Mouse (Mus musculus) frontal cortex, postnatal 10 days (tissue): ENCODE data around the gene Ubl3.

ENCODE experiments used
- DNase-seq, 2 experiments: peaks; one replicate each; pipeline ENCODE4 v3.0.0; 2022; ENCODE audit warnings: low spot score in 2 of 2, mixed read lengths in 1 of 2

Gene Ubl3

DNA sequence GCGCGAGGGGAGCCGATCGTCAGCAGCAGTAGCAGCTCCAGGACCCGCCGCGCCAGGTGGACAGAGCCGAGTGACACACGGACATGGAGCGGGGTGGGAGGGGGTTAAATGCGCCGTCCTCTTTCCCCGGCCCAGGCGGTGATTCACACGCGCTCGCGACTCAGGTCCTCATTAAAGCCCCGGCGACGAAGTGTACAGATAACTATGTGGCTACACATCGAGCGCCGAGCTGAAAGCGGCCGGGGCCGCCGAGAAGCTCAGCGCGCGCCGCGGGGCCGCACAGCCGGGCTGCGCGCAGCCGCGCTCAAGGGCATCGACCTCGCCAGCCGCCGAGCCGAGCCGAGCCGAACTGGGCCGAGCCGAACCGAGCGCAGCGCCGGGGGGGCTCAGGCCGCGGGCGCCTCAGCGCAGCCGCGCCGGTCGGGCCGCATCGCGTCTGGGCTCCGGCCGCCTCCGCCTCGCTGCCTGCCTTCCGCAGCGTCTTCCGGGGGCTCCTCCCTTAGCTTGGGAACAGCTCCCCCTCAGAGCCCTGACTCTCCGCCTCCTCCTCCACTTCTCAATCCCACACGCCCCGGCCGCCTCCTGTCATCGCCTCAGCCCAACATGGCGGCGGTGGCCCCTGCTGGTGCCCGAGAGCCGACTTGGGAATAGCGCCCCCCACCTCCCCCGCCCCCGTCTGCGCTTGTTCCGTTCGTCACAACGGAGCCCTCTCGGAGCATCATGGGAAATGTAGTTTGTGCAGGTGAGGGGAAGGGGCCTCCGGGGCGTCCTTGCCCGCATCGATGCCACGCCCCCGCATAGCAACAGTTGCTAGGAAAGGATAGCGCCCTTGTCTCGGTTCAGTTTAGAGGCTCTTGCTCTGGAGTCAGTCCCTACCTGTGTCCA is at the start of gene Ubl3:
Ubl3 (minus strand) TSS at position 603 of the 885 bp plus-strand sequence.
- peak; percentile 87 to 90 for DNase-seq

DNA sequence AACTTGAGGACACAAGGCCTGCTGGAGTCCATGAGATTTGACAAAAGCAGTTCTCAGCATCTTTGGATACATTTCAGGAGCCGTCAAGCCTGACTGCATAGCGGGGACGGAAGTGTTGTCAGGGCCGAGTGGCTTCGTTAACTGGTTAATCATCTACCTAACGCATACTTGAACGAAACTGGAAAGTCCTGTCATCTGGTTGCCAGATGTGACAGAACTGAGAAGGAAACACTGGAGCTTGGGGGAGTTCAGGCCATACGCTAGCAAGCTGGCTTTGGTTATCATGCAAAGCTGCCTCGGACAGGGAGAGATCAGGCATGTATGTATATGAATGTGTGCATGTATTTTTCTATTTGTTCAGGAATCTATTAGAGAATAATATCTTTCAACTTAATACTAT is 45.8 kb upstream of the Ubl3 start:
- no peak for DNase-seq

DNA sequence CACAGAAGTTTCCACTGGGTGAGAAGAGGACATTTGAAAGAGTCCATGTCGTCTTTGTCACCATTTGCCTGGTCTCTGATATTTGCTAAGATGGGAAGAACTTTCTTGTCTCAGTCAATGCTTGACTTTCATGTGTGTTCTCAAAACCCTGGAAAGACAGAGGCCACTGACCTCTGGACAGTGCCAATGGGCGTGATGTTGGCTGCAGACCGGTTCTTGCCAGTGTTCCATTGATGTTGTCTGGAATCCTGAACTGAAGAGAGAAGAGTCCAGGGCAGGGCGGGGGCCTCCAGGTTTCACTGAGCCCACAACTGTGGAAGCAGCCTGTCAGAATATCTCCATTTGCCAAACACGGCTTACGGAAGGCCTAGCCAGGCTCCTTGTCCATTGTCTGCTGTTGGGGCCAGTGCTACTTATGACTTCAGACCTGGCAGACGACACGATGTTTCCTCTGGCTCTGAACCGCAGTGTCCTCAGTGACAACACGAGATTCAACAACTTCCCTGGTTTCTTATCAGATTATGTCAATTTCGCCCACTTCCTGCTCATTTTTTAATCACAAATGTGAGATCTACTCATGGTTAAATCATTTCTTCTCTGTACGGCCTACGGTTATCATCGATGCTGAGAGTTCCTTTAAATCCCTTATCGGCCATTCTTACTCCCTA is 43.6 kb upstream of the Ubl3 start:
- DNase-seq: no peak

DNA sequence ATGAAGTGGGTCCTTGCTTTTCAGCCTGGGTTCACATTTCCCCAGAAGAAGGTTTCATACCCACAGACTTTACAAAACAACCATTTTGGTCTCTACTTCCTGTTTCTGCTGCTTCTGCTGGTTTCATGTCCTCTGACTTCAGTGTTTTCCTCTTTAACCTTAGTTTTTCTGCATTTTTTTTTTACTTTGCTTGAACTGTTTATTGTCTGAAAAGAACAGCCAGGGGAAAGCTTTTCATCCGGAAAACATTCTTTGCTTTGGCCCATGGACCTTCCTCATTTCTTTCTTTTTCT is 42.8 kb upstream of the Ubl3 start:
- DNase-seq: no peak

DNA sequence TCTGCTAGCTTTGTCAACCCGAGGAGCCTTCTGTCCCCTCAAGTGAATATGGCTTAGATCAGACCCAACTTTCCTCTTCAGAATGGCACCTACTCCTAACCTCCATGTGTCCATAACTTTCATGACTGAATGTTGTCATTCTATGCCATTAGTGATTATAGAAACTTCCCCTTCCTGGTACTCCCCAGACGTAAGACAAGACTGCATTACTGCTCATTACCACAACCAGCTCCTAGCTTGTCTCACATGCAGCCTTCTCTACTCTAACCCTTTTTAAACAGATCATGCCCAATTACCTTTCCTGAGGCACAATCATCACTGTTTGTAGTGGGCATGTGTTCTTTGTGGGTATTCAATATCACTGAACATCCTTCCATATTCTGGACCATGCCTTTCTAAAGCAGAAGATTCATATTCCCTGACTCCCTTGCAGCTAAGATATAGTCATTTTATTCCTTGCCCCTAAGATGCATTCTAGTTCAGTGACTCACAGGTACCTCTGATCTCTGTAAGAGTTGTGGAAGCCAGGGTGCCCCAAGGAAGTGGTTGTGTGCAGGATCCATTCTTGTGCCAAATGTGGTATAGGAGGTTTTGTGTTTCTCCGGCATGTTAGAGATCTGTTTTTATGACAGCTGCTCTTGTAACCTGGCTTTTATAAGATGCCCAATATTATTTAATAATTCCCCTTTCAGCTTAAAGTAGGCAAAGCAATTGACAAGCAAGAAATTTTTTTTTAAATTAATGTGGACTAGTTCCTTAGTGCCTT is 42.3 kb upstream of the Ubl3 start:
- no peak for DNase-seq

DNA sequence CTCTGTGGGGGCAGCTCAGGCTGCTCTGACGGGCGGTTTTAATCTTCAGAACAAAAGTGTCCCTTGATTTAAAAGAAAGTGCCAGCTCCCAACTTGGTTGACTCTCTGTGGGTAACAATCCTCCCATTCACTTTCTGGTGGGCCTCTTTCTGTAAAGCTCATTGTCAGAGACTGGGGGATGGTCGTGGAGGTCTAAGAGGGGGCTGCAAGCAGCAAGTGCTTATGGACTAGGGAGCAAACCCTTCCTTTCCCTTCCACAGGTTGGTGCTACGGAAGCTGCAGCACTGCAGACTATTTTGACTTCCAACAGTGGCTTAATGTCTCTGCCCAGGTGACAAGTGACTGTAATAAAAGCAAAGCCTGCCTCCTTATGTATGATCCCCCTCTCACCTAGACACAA is 41.0 kb upstream of the Ubl3 start:
- no peak for DNase-seq

DNA sequence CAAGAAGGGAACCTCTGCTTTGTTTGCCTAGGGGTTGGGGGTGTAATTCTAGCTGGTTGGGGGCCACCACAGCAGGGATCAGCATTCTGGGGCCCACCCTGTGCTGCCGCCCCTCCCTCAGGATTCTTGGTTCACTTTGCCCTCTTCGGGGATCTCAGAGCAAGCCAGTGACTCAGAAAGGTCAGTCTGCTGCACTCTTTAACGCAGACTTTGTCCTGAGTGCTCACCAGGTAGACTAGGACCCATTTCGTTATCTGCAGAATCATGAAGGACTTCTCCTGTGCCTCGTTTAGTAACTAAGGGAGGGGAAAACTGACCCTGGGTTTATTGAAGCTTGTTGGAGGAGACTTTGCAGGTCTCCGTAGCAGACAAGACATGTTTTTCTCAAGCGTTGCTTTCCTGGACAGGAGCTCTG is 38.9 kb upstream of the Ubl3 start:
- DNase-seq: no peak

DNA sequence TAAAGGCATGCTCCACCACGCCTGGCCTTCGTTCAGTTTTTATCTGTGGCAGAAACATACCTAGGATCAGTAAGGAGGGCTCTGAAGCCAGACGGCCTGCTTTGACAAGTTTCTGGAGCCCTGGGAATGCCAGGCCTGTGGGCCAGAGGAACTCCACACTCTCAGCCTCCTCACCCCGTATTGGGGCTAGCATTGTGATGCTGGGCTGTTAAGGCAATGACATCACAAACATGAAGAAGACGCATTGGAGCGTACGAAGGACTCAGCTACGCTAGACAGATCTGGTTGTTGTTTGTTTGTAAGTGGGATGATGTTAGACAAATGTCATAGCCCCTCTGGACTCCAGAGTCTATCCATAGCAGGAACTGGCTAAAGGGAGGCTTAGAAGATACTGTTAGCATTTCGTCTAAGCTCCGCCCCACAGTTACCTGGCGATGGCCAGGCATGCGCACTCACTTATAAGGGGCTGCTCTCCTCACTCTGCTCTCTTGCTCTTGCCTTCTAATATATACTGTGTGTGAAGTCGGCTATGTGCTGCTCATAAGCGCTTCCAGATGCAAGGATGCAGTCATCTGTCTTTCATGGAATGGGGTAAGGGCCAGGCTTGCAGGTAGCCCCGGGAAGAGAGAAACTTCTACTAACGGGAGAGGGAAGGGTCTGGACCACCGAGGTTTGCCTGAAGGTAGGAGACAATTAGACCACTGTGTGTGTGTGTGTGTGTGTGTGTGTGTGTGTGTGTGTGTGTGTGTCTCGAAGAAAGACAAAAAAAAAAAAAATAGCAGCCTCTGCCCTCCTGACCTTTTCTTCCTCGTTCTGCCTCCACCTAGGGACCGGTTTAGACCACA is 38.2 kb upstream of the Ubl3 start:
- no peak for DNase-seq

DNA sequence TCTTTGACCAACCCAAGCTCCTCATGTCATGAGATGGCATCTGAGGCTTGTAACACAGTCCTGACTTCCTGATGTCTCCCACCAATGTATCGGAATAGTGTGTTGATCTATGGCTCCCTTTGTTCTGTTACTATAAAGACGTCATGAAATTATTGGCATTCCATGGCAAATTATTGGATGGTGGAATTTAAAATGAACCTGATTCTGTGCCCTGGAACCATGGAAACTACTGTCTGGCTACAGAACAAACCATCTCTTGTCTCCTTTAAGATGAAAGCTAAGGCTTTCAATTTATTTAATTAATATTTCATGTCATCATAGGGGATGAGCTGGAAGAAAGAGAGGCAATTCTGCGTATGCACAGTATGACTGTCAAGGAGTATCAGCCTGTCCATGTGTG is 36.4 kb upstream of the Ubl3 start:
- no peak for DNase-seq

DNA sequence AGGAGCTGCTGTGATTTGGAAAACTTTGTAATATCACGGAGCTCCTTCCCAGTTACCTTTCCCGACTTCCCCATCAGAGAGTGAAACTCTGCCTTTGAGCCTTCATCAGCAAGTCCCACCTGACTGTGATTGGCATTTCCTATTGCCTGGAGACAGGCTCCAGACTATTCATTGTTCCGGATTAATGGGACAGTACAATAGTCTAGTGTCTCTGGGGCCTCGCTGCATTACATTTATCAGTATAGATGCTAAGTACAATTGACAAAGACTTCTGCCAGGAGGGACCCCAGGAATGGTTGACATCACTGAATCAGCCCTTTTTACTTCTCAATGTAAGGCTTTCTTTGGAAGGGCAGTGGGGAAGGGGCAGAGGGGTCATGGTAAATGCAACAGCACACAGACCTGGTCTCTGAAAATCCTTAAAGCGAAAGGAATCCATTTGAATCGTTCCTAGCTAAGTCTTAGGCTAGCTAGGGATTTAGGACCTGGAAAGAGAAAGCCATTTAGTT is 35.6 kb upstream of the Ubl3 start:
- no peak for DNase-seq

DNA sequence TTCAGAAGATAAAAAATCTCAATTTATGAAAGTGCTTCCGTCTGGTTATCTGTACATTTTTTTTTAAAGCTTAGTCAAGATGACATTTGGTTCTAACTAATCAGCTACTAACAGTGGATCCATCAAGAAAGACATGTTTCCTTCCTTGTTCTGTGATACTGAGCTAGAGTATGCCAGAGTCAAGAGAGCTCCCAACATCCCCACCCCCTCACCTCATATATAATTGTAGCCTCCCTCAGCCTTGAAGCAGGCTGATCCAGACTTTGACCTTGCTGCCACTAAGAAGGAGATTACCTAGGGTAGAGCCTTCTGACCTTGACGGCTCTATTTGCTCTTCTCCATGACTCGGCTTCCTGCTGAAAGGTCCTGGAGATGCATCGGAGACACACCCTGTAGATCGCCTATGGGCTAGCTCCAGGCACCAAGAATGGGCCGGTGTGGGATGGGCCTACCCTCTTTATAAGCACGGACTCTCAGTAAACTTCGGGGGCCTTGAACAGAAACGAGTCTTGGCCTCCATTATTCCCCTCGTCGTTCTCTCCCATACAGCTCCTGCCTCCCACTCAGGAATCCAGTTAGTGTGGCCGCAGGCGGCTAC is 27.9 kb upstream of the Ubl3 start:
- DNase-seq: no peak

DNA sequence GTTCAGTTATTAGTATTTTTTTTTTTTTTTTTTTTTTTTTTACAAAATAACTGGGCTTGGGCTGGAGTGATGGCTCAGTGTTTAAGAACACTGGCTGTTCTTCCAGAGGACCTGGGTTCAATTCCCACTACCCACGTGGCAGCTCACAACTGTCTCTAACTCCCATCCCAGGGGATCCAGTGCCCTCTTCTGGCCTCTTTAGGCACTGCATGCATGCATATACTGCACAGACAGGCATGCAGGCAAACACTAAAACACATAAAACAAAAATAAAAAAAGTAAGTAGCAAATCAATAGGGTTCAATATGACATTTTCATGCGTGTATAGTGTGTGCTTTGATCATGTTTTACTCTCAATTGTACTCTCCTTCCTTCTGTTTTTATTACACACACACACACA is 26.6 kb upstream of the Ubl3 start:
- DNase-seq: no peak

DNA sequence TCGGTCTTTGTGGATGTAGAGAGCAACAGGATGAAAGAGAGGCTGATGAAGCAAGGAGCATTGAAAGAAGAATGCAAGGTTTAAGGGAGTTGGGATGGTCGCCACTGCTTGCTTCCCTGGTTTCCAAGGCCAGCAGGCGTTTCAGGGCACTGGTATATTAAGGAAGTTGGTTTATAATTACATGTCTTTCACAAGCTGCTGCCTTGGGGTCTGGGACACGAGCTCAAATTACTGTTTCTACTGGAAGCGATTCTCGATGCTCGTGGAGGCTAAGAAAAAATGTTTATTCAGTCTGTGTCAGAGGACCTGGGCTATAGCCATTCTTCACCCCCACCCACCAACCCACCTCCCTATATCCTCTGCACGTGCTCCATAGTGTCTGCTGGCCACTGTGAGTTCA is 25.8 kb upstream of the Ubl3 start:
- DNase-seq: no peak

DNA sequence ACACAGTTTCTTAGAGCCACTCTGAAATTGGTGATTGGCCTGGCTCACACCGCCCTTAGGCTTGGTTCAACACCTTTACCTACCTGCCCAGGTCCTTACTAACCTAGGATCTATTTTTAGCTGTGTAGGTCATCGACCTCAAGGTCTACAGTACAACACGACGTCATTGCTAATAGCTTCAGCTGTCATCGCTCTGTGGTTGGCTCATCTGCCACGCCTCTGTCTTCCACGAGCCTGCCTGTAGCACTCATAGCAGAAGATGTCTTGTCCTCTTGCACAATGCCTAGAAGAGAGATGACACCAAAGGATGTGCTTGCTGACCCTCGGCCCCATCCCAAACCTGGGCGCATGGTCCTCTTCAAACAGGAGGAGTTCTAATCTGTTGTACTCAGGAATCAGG is 24.7 kb upstream of the Ubl3 start:
- DNase-seq: no peak

DNA sequence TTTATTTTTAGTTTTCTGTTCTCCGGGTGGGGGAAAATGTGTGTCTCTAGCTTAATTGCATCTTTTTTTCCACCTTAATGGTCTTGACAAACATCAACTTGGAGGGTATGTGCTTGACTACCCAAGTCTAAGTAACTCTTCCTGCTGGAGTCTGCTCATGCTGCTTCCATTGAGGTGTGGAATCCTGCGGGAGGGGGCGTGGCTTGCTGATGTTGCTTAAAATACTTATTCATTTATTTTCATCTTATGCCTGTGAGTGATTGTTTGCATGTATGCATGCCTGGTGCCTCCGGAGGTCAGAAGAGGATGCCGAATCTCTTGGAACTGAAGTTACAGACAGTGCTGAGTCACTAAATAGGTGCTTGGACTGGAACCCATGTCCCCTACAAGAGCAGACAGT is 22.6 kb upstream of the Ubl3 start:
- DNase-seq: no peak

DNA sequence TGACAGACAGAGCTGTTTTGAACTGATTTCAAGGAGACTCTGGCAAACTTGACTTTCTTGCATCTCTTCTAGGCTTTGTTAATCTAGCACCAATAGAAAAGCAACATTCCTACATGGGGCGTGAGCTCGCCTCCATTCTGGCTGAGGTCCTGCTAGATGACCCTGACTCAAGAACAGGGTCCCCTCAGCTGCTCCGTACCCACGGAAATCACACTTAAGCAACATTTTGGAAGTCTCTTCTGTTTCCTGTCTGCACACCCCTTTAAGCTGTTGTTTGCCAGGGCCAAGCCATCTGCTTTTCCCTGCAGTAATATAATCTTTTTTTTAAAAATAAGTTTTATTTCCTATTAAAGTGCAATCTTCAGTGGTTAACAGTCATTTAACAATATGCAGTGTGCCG is 20.1 kb upstream of the Ubl3 start:
- no peak for DNase-seq

DNA sequence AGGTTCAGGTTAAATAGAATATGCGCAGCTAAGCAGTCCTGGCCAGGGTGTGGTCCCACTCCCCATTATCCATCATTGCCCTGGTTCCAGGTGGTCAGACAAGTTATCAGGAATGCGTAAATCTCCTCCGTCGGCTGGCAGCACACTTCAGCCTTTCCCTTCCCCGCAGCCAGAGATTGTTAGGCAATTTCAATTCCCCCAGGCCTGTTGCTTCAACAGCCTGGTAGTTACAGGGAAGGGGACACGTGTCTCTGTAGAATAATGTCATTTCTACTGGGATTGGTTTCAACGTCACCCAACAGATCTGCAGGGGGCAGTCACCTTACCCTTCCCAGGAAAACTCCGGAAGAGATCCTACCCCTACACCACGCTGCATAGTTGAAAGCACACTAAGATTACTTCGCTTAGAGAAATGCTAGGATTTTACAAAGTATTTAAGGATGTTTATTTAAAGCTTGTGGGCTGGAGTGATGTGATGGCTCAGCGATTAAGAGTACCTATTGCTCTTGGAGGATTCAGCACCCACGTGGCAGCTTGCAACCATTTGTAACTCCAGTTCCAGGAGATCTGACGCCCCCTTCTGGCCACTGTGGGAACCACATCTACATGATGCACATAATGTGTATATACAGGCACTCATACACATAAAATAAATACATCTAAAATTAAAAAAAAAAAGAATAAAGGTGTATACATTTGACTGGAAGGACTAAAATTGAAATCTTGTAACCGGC is 18.1 kb upstream of the Ubl3 start:
- no peak for DNase-seq

DNA sequence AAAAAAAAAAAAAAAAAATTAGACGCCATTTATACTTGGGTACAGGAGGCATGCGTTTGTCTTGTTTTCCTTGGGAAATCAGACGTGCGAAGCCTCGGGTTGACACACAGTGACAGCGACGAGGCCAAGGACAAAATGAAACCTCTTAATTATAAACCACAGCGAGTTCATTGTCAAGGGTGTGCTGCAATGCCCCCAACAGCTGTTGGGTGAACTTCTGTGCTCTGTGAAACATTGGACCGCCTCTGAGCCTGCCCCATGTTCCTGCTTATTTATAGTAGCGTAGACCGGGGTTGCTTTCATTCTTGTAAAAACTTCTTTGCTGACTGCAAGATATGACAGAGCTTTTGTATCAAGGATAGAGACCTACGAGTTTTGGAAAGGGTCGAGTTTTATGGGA is 16.9 kb upstream of the Ubl3 start:
- DNase-seq: no peak

DNA sequence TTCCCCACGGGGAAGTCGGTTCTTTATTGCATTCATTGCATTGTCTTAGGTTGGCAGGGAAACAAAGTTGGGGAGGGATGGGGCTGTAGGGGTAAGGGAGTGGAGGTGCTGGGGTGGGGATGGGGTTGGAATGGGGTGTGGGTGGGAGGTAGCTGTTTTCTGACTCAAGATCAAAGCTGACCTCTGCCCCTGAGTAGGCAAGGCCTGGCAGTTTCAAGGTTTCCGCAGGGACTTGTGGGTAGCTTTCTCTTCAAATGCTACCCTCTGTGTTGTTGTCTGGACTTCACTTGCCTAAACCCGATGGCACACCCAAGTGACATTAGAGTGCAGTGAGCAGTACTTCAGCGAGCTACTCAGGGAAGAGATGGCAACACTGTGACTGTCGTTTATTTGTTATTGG is 13.0 kb upstream of the Ubl3 start:
- no peak for DNase-seq

DNA sequence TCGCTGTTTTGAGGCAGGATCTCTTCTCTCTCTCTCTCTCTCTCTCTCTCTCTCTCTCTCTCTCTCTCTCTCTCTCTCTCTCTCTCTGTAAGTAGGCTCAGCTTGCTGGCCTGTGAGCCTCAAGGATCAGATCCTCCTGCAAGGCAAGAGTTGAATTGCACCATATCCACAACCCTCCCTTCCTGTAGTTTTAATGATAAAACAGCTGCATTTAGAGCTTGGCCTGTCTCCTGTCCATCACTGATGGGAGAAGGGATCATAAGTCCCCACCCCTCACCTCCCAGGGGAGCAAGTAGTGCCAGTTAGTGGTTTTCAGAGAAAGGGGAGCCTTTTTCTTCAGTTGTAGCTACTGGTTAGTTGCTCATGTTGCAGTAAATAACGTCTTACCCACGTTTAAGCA is 11.5 kb upstream of the Ubl3 start:
- no peak for DNase-seq

DNA sequence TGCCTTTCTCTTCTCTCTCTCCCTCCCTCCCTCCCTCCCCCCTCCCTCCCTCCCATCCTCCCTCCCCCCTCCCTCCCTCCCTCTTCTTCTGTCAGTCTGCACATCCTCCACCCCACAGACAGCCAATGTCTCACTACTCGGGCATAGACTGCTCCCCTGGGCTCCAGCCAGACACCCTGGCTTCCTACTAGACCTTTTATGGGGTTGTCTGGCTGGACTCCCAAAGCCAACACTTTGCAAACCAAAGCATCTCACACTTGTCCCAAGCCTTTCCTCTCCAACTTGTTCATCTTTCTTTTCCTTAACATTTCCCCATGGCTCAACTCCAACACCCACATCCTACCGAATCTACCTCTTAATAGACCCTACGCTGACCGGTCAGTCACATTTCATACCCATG is 10.7 kb upstream of the Ubl3 start:
- no peak for DNase-seq
